Mouse (Mus musculus) ES-Bruce4 (cell line): ENCODE results near the gene Unc93b1. TPM values are rescaled to one million over a fixed set of nuclear protein-coding genes. Genes with fewer than 3 reads are reported as not detected.
"Not testable (repeated sequence)": the region's sequence is repeated elsewhere in the genome, so short reads cannot be mapped to it uniquely, and the experiment has no call there.

Experiments used
- H3K27ac ChIP-seq: 2 replicates; pipeline ENCODE4 v1.5.1; 2012; ENCODE audit warnings: low read length, inconsistent platforms; ENCODE audit not compliant: insufficient read depth
- H3K27me3 ChIP-seq: 2 replicates; pipeline ENCODE4 v1.6.1; 2012; ENCODE audit warnings: mild to moderate bottlenecking, low read length, inconsistent platforms; ENCODE audit not compliant: control insufficient read depth, poor library complexity, insufficient read depth, severe bottlenecking
- H3K36me3 ChIP-seq: 2 replicates; pipeline ENCODE4 v1.6.1; 2012; ENCODE audit warnings: inconsistent platforms, mild to moderate bottlenecking, low read length, moderate library complexity; ENCODE audit not compliant: control insufficient read depth, poor library complexity, insufficient read depth, severe bottlenecking
- H3K4me1 ChIP-seq: one replicate; pipeline ENCODE4 v1.8.1; 2011; ENCODE audit warnings: low read length; ENCODE audit not compliant: control insufficient read depth, insufficient read depth
- H3K4me3 ChIP-seq: 2 replicates; pipeline ENCODE4 v1.5.1; 2011; ENCODE audit warnings: low read depth, mild to moderate bottlenecking, low read length
- H3K9ac ChIP-seq: 2 replicates; pipeline ENCODE4 v1.6.1; 2012; ENCODE audit warnings: low read depth, mild to moderate bottlenecking, inconsistent platforms; ENCODE audit not compliant: poor library complexity, severe bottlenecking
- H3K9me3 ChIP-seq: replicated peaks from 2 replicates; pipeline ENCODE4 v1.6.1; 2012; ENCODE audit warnings: mild to moderate bottlenecking, low read length, inconsistent platforms; ENCODE audit not compliant: control insufficient read depth, poor library complexity, insufficient read depth, severe bottlenecking
- CTCF ChIP-seq: IDR thresholded peaks from one replicate; pipeline ENCODE4 v1.8.1; 2011; ENCODE audit warnings: low read depth, low read length
- EP300 ChIP-seq: IDR thresholded peaks from 2 replicates; pipeline ENCODE4 v1.6.1; 2011; ENCODE audit warnings: low read depth, low read length; ENCODE audit not compliant: insufficient read depth
- POLR2A ChIP-seq: IDR thresholded peaks from one replicate; pipeline ENCODE4 v1.8.1; 2011; ENCODE audit warnings: low read length; ENCODE audit not compliant: insufficient read depth
- polyA plus RNA-seq: library from polyadenylated mRNA; stranded (reverse); fragments of >200 nt; gene quantifications from 2 replicates; pipeline ENCODE4 v1.2.4, GENCODE M21; 2011; ENCODE audit warnings: low read depth; ENCODE audit not compliant: missing spikeins, insufficient read depth, insufficient read length

Gene Unc93b1
- polyA plus RNA-seq, 1 experiment: 13.5 TPM

DNA sequence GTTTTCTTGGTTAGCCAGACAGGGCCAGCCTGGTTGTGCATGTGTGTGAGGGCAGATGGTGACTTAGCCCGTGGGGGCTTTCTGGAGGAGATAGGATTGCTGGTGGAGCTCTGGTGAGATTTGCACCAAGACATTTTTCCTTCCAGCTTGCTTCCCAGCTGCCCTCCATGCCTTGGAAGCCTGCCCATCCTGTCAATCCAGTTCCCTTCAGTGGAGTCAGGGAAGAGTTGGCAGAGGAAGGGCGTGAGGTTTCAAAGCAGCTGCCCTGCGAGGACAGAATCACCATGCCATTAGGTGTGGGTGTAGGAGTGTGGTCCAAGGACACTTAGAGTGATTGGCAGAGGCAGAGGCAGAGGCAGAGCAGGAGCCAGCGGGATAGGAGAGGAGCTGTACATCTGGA, 23.5 kb downstream of the Unc93b1 start, which contains the start of gene Aldh3b3:
TSS of gene Aldh3b3 (plus strand) at position 176 of the 400 bp plus-strand sequence.
- Histone ChIP-seq H3K9ac (no peak within 1 kb of the TSS), H3K27ac (no peak within 1 kb of the TSS), H3K36me3 (no peaks in the 10 kb centered on the region)

DNA sequence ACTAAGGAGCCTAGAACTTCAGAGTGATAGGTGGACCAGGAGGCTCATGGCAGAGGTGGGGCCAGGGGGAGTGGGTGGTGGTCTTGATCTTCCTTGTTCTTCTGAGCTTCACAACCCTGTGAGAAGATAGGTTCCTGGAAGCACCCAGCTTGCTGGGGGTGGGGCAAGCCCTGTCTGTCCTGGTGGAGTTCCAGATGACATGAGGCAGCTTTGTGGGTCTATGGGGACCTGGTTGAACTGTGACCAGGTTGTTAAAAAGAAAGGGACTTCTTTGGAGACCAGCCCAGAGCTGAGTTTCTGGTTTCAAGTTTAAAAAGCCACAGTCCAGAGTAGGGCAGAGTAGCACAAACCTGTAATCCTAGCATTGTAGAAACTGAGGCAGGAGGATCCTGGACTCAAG, 24.0 kb downstream of the Unc93b1 start:
- Histone ChIP-seq H3K27me3 (no peaks in the 10 kb centered on the region), H3K4me3 (no peak overlapping the region), H3K27ac (no peak overlapping the region), H3K9ac (no peak overlapping the region), H3K9me3 (no peaks in the 10 kb centered on the region), H3K4me1 (no peaks in the 10 kb centered on the region), H3K36me3 (no peaks in the 10 kb centered on the region)
- TF ChIP-seq CTCF (no peak), EP300 (no peak), POLR2A (no peak)

More for the DNA sequence above, 23.5 kb downstream of the Unc93b1 start, which contains the start of gene Aldh3b3:
- no peak within 1 kb of the TSS for H3K4me3 ChIP-seq
- H3K4me1 ChIP-seq: no peaks in the 10 kb centered on the region
- H3K27me3 ChIP-seq: no peaks in the 10 kb centered on the region
- no peak for TF ChIP-seq CTCF
- TF ChIP-seq POLR2A: no peak
- TF ChIP-seq EP300: no peak
- H3K9me3 ChIP-seq: no peaks in the 10 kb centered on the region

DNA sequence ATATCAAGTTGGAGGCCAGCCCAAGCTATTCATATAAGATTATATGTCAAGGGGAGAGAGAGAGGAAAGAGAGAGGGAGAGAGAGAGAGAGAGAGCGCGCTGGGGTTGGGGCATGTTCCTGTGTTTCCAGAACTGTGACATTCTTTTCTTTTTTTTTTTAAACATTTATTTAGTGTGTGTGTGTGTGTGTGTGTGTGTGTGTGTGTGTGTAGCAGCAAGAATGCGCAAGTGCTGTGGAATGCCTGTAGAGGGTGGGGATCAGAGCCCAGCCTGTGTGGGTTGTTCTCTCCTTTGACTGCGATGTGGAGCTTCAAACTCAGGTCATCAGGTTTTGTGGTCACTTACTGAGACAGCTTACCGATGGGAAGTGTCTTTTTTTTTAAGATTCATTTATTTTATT, 25.2 kb downstream of the Unc93b1 start:
- no peaks in the 10 kb centered on the region for H3K36me3 ChIP-seq
- H3K27me3 ChIP-seq: no peaks in the 10 kb centered on the region
- no peaks in the 10 kb centered on the region for H3K4me1 ChIP-seq
- no peak for TF ChIP-seq EP300
- TF ChIP-seq POLR2A: no peak
- TF ChIP-seq CTCF: no peak
- H3K27ac ChIP-seq: no peak overlapping the region
- no peaks in the 10 kb centered on the region for H3K9me3 ChIP-seq
- no peak overlapping the region for H3K9ac ChIP-seq
- H3K4me3 ChIP-seq: no peak overlapping the region

DNA sequence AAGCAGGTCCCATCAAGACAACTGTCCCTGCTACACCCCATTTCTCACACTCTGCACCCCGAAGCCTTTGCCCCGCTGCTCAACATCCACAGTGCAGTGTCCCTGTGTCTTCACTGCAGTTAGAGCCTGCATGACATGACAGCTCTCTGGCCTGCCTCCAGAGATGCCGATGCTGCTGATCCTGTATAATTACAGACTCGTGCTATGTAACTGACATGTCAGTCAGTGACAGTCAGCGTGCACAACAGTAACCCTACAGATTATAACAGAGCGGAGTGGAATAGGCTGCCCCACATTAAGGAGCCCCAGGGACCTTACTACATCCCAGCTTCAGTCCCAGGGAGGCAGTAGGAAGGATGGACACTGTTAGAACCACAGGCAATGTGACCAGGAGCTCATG, 26.8 kb downstream of the Unc93b1 start:
- not testable (repeated sequence) for H3K4me1 ChIP-seq, H3K36me3 ChIP-seq, H3K4me3 ChIP-seq, H3K27me3 ChIP-seq, H3K9me3 ChIP-seq, H3K9ac ChIP-seq, H3K27ac ChIP-seq

DNA sequence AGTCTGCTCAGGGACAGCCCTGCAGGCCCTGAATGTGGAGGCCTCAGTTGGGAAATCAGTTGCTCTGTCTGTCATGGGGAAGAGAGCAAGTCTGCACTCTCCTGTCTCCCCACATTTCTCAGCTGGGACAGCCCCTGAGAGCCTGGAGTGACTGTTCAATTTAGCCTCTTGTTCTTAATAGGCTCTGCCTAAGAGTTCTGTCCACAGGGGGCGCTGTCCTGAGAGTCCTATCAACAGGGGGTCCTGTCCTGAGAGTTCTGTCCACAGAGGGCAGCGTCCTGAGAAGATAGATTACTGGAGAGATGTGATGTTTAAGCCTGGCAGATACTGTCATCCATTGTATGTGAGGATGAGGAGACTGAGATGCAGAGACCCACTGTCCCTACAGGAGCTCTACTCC, 27.5 kb downstream of the Unc93b1 start:
- Histone ChIP-seq H3K9ac (no peak overlapping the region), H3K27ac (no peak overlapping the region), H3K27me3 (no peaks in the 10 kb centered on the region), H3K9me3 (no peaks in the 10 kb centered on the region), H3K36me3 (no peaks in the 10 kb centered on the region), H3K4me1 (no peaks in the 10 kb centered on the region), H3K4me3 (no peak overlapping the region)
- TF ChIP-seq POLR2A (no peak), EP300 (no peak), CTCF (peak; percentile 41)

DNA sequence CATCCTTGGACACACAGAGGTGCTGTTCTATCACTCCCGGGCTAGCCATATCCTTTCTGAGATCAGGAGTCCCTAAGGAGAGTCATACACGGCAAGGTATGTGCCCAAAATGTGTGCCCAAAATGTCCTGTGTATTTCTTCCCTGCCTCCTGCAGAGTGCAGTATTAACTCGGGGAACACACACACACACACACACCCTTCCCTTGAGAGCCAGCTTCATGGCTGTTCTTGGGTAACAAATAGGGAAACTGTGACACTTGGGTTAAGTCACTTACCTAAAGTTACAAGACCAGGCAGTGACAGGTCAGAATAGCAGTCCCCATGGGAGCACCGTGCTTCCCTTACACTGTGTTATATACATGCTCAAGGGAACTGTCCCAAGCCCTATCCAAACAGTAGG, 29.0 kb downstream of the Unc93b1 start:
- Histone ChIP-seq H3K36me3 (no peaks in the 10 kb centered on the region), H3K27me3 (no peaks in the 10 kb centered on the region), H3K9me3 (no peaks in the 10 kb centered on the region), H3K4me3 (no peak overlapping the region), H3K4me1 (no peaks in the 10 kb centered on the region), H3K9ac (no peak overlapping the region), H3K27ac (no peak overlapping the region)
- TF ChIP-seq POLR2A (no peak), EP300 (no peak), CTCF (no peak)
